Mouse (Mus musculus): ENCODE data around the gene Sart3. TPM values are rescaled to one million over a fixed set of nuclear protein-coding genes. Genes with fewer than 3 reads are reported as not detected.
"Not testable (repeated sequence)": the region's sequence is repeated elsewhere in the genome, so short reads cannot be mapped to it uniquely, and the experiment has no call there.

Gene Sart3
- polyA plus RNA-seq, 1 experiment = 47.5 TPM

DNA sequence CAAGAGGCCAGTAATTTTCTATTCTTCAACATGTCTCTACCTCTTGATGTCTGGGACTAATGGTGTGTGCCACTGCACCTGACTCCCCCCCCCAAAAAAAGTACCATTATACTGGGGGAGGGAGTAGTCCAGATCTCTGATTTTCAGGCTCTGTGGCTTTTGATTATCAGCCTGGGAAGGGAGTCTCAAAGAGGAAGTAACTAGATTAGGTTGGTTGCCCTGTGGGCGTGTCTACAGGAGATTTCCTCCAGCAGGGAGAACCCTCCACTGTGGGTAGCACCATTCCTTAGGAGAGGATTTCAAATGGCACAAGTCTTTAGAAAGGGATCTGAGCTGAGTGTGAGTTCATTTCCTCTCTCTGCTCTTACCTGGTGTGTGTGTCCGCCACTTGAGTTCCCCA lies 40.3 kb upstream of the Sart3 start:
- WGBS = 69% methylated on average over 2 of the region's 2 CpGs
- no peak overlapping the region for H3K4me3 ChIP-seq (ENCODE audit: control insufficient read depth, insufficient read depth, low read length)
- peaks cover 15% of the 10 kb centered on the region for H3K4me1 ChIP-seq (replicated peaks; ENCODE audit: control insufficient read depth, insufficient read depth, low read length)
- no peak for DNase-seq
- H3K27ac ChIP-seq (ENCODE audit: control insufficient read depth, insufficient read depth, low read length) = no peak overlapping the region
- no peaks in the 10 kb centered on the region for H3K36me3 ChIP-seq (ENCODE audit: control insufficient read depth, insufficient read depth, low read length)
- TF ChIP-seq POLR2A (IDR thresholded peaks at IDR 0.05; ENCODE audit: control insufficient read depth, extremely low read depth, insufficient read depth, low read length, poor library complexity) (no peak), CTCF (IDR thresholded peaks at IDR 0.05; ENCODE audit: borderline replicate concordance, control insufficient read depth, extremely low read depth, insufficient read depth, low read length, poor library complexity) (no peak)
- no peaks in the 10 kb centered on the region; the same call in 1 of the 2 replicates for H3K27me3 ChIP-seq (ENCODE audit: control insufficient read depth, insufficient read depth, low read length)

DNA sequence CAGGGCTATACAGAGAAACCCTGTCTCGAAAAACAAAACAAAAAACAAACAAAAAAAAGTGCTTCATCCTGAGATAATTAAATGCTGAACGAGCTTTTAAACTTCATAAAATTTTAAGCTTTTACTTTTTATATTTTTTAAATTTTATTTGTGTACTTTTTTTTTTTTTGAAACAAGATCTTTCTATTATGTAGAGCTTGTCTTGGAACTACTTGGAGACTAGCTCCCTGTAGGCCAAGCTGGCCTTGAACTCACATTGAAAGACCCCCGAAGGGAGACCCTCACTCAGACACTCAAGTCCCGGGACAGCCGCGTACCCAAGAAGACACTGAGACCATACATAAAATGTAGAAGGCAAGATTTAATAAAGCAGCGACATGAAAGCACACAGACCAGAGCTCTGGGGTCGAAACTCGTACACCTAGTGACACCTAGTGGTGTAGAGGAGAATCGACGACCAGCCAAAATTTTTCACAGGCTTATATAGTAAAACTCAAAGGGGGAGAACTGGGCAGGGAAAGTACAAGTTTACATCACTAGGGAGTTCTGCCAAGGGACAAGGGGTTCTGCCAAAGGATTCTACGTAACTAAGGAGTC lies 39.6 kb upstream of the Sart3 start:
- not testable (repeated sequence) for H3K27ac ChIP-seq (ENCODE audit: control insufficient read depth, insufficient read depth, low read length); DNase-seq; H3K27me3 ChIP-seq (ENCODE audit: control insufficient read depth, insufficient read depth, low read length); H3K4me3 ChIP-seq (ENCODE audit: control insufficient read depth, insufficient read depth, low read length); H3K36me3 ChIP-seq (ENCODE audit: control insufficient read depth, insufficient read depth, low read length)
- H3K4me1 ChIP-seq (replicated peaks; ENCODE audit: control insufficient read depth, insufficient read depth, low read length) = peaks cover 15% of the 10 kb centered on the region
- whole genome bisulfite sequencing = 22% methylated on average over 11 of the region's 12 CpGs

DNA sequence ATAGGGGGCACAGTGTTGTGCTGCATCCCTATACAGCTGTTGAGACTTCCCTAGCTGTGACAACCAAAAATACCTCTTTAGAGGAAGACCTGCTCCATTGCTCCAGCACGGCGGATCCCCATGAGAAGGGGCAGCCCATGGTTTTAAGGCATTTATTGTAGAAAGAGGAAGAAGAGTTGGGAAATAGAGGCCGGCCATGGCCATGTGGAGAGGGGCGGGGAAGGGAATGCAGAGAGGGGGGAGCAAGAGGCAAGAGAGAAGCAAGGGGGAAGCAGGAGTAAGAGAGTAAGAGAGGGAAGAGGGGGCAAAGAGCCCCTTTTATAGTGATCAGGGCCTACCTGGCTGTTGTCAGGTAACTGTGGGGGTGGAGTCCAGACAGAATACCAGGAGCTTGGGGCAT lies 37.8 kb upstream of the Sart3 start:
- H3K27me3 ChIP-seq (ENCODE audit: control insufficient read depth, insufficient read depth, low read length) = no peaks in the 10 kb centered on the region
- H3K4me1 ChIP-seq (replicated peaks; ENCODE audit: control insufficient read depth, insufficient read depth, low read length) = peaks cover 6% of the 10 kb centered on the region; the same call in 1 of the 2 replicates
- 91% methylated on average over 4 of the region's 4 CpGs for WGBS
- TF ChIP-seq CTCF (IDR thresholded peaks at IDR 0.05; ENCODE audit: borderline replicate concordance, control insufficient read depth, extremely low read depth, insufficient read depth, low read length, poor library complexity) = no peak
- TF ChIP-seq POLR2A (IDR thresholded peaks at IDR 0.05; ENCODE audit: control insufficient read depth, extremely low read depth, insufficient read depth, low read length, poor library complexity) = no peak
- no peak overlapping the region for H3K4me3 ChIP-seq (ENCODE audit: control insufficient read depth, insufficient read depth, low read length)
- no peaks in the 10 kb centered on the region for H3K36me3 ChIP-seq (ENCODE audit: control insufficient read depth, insufficient read depth, low read length)
- H3K27ac ChIP-seq (ENCODE audit: control insufficient read depth, insufficient read depth, low read length) = no peak overlapping the region
- no peak for DNase-seq

DNA sequence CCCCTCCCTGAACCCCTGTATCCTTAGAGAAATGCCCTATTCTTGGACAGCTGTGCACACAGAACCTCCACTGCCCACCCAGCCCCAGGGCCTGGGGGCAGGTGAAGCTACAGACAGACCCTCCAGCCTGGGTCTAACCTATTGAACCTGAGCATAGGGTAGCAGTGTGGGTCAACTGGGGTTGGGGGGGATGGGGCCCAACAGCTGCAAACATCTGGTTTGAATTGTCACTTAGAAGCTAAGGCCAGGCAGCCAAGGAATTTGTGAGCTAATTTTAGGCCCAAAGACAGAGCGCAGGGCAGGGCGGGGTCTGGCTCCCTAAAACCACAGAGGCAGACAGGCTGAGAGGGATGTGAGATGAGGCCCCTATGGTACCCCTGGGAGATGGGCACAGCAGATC lies 35.9 kb upstream of the Sart3 start:
- peaks cover 9% of the 10 kb centered on the region; the same call in 1 of the 2 replicates for H3K4me1 ChIP-seq (replicated peaks; ENCODE audit: control insufficient read depth, insufficient read depth, low read length)
- no peak overlapping the region for H3K4me3 ChIP-seq (ENCODE audit: control insufficient read depth, insufficient read depth, low read length)
- H3K27ac ChIP-seq (ENCODE audit: control insufficient read depth, insufficient read depth, low read length) = no peak overlapping the region
- TF ChIP-seq POLR2A (IDR thresholded peaks at IDR 0.05; ENCODE audit: control insufficient read depth, extremely low read depth, insufficient read depth, low read length, poor library complexity) (no peak), CTCF (IDR thresholded peaks at IDR 0.05; ENCODE audit: borderline replicate concordance, control insufficient read depth, extremely low read depth, insufficient read depth, low read length, poor library complexity) (no peak)
- H3K36me3 ChIP-seq (ENCODE audit: control insufficient read depth, insufficient read depth, low read length) = no peaks in the 10 kb centered on the region
- no peak for DNase-seq
- WGBS = 84% methylated on average over 2 of the region's 2 CpGs
- no peaks in the 10 kb centered on the region for H3K27me3 ChIP-seq (ENCODE audit: control insufficient read depth, insufficient read depth, low read length)

DNA sequence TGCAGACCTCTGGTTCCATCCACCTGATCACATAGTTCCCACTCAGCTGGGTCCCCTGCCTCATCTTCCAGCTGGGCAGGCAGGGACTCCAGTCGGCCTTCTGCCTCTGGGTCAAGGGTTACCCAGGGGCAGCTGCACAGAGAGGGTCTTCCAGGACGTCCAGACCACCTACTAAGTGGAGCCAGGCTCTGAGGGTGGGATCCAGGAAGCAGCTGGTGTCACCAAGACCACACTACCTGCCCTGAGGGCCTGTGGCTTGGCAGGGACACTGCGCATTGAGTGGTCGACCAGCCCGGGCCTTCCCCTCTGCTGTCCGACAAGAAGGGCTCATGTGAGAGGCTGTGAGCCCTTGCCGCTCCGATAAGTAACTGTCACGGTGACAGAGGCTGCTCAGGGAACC lies 35.4 kb upstream of the Sart3 start:
- DNase-seq = no peak
- 71% methylated on average over 9 of the region's 9 CpGs for WGBS
- Histone ChIP-seq H3K4me1 (replicated peaks; ENCODE audit: control insufficient read depth, insufficient read depth, low read length) (peaks cover 9% of the 10 kb centered on the region; the same call in 1 of the 2 replicates), H3K36me3 (ENCODE audit: control insufficient read depth, insufficient read depth, low read length) (no peaks in the 10 kb centered on the region), H3K4me3 (ENCODE audit: control insufficient read depth, insufficient read depth, low read length) (no peak overlapping the region), H3K27ac (ENCODE audit: control insufficient read depth, insufficient read depth, low read length) (no peak overlapping the region), H3K27me3 (ENCODE audit: control insufficient read depth, insufficient read depth, low read length) (no peaks in the 10 kb centered on the region)
- TF ChIP-seq CTCF (IDR thresholded peaks at IDR 0.05; ENCODE audit: borderline replicate concordance, control insufficient read depth, extremely low read depth, insufficient read depth, low read length, poor library complexity) (no peak), POLR2A (IDR thresholded peaks at IDR 0.05; ENCODE audit: control insufficient read depth, extremely low read depth, insufficient read depth, low read length, poor library complexity) (no peak)

DNA sequence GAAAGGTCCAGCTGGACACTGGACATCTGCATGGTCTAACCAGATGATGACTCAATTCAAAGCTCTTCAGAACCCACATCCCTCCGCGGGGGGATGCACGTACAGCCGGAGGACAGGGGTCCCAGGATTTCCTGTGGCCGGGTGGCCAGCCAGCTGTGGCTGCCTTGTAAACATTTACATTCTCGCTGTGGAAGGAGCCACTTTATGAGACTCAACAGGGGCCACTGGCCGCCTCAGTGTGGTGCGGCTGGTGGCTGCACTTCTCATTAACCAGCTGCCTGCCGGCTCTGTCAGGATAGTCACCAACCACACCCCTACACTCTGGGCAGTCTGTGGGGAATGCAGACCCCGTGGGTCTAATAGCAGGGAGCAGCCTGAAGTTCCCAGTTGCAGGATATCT lies 34.1 kb upstream of the Sart3 start:
- H3K4me1 ChIP-seq (replicated peaks; ENCODE audit: control insufficient read depth, insufficient read depth, low read length) = peaks cover 9% of the 10 kb centered on the region; the same call in 1 of the 2 replicates
- WGBS = 17% methylated on average over 10 of the region's 10 CpGs
- H3K4me3 ChIP-seq (ENCODE audit: control insufficient read depth, insufficient read depth, low read length) = no peak overlapping the region
- no peak overlapping the region for H3K27ac ChIP-seq (ENCODE audit: control insufficient read depth, insufficient read depth, low read length)
- no peak for TF ChIP-seq POLR2A (IDR thresholded peaks at IDR 0.05; ENCODE audit: control insufficient read depth, extremely low read depth, insufficient read depth, low read length, poor library complexity)
- TF ChIP-seq CTCF (IDR thresholded peaks at IDR 0.05; ENCODE audit: borderline replicate concordance, control insufficient read depth, extremely low read depth, insufficient read depth, low read length, poor library complexity) = no peak
- no peaks in the 10 kb centered on the region for H3K36me3 ChIP-seq (ENCODE audit: control insufficient read depth, insufficient read depth, low read length)
- no peak for DNase-seq
- H3K27me3 ChIP-seq (ENCODE audit: control insufficient read depth, insufficient read depth, low read length) = no peaks in the 10 kb centered on the region

DNA sequence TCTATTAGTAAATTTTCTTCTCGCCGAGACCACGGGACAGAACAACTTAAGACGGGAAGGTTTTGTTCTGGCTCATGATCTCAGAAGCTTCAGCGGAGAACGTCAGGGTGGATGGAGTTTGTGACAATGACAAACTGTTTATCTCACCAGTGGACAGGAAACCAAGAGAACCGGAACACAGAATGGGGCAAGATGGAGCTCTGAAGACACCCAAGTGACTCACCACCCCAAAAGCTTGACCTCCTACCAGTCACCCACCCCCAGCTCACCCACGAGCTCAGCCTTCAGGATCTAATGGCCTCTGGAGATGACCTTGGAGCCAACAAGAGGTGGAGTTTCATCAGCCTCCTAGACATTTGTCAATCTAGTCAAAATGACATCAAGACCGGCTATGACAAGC lies 33.0 kb upstream of the Sart3 start:
- no peak for DNase-seq
- Histone ChIP-seq H3K27me3 (ENCODE audit: control insufficient read depth, insufficient read depth, low read length) (no peaks in the 10 kb centered on the region), H3K27ac (ENCODE audit: control insufficient read depth, insufficient read depth, low read length) (no peak overlapping the region), H3K36me3 (ENCODE audit: control insufficient read depth, insufficient read depth, low read length) (no peaks in the 10 kb centered on the region), H3K4me1 (replicated peaks; ENCODE audit: control insufficient read depth, insufficient read depth, low read length) (peaks cover 9% of the 10 kb centered on the region; the same call in 1 of the 2 replicates), H3K4me3 (ENCODE audit: control insufficient read depth, insufficient read depth, low read length) (no peak overlapping the region)
- TF ChIP-seq POLR2A (IDR thresholded peaks at IDR 0.05; ENCODE audit: control insufficient read depth, extremely low read depth, insufficient read depth, low read length, poor library complexity) (no peak), CTCF (IDR thresholded peaks at IDR 0.05; ENCODE audit: borderline replicate concordance, control insufficient read depth, extremely low read depth, insufficient read depth, low read length, poor library complexity) (no peak)
- 92% methylated on average over 9 of the region's 9 CpGs for WGBS
